Mouse (Mus musculus): ENCODE data around the gene Gm16368. TPM values are rescaled to one million over a fixed set of nuclear protein-coding genes. Genes with fewer than 3 reads are reported as not detected.
"Not testable (repeated sequence)": the region's sequence is repeated elsewhere in the genome, so short reads cannot be mapped to it uniquely, and the experiment has no call there.

Gene Gm16368
- not detected in 2 replicates for polyA plus RNA-seq (2014; fragmentation: Nextera tagmentation; extraction: Ambion mirVana)

DNA sequence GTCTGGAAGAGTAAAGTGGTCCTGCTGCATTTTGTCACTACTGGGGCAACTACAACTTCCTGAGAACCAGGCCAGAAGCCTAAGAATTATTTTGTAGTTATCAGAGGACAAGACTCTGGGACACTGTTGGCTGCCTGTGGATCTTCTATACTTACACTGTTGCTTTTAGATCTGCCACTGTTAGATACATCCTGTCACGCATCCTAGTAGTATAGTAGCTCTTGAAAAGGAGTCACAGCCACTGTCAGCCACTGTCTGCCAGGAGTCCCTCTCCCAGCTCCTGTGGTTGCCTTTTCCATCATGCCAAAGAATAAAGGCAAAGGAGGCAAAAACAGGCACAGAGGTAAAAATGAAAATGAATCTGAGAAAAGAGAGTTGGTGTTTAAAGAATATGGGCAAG, at the start of gene Gm16368:
Gm16368 (plus strand) TSS at position 301 of the 400 bp plus-strand sequence.
- not testable (repeated sequence) for H3K4me2 ChIP-seq (ENCODE audit: low read length); H3K27ac ChIP-seq (ENCODE audit: low read depth, low read length); H3K9ac ChIP-seq (ENCODE audit: low read length); H3K4me3 ChIP-seq (ENCODE audit: low read depth, low read length); H3K36me3 ChIP-seq (ENCODE audit: control insufficient read depth, insufficient read depth, low read length); ATAC-seq; H3K4me1 ChIP-seq (ENCODE audit: control insufficient read depth, insufficient read depth, low read length); H3K9me3 ChIP-seq (replicated peaks; ENCODE audit: control insufficient read depth, low read length); DNase-seq (ENCODE audit: low spot score); H3K27me3 ChIP-seq (replicated peaks; ENCODE audit: control insufficient read depth, insufficient read depth, low read length)
- WGBS: 73% methylated on average over 1 of the region's 1 CpGs

DNA sequence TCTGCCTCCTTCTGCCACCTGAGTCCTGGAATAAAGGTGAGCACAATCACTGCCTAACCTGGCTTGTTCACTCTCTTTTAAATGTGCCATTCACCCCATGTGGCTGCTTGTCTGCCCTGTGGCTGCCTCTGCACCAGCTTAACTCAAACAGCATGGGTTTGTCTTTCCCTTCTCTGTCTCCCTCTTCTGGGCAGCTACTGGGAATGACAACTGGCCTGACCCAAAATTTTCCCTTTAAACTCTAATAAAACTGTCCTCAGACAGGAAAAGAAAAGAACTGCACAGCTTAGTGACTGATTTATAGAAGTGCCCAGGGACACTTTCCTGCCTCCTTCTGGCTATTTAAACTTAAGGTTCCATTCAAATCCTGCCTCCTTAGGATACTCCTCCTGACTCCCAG, 44.4 kb upstream of the Gm16368 start:
- not testable (repeated sequence) for H3K4me2 ChIP-seq (ENCODE audit: low read length); H3K4me3 ChIP-seq (ENCODE audit: low read depth, low read length); ATAC-seq; H3K27ac ChIP-seq (ENCODE audit: low read depth, low read length); H3K36me3 ChIP-seq (ENCODE audit: control insufficient read depth, insufficient read depth, low read length); H3K9ac ChIP-seq (ENCODE audit: low read length); H3K27me3 ChIP-seq (replicated peaks; ENCODE audit: control insufficient read depth, insufficient read depth, low read length); H3K4me1 ChIP-seq (ENCODE audit: control insufficient read depth, insufficient read depth, low read length); DNase-seq (ENCODE audit: low spot score); H3K9me3 ChIP-seq (replicated peaks; ENCODE audit: control insufficient read depth, low read length)

DNA sequence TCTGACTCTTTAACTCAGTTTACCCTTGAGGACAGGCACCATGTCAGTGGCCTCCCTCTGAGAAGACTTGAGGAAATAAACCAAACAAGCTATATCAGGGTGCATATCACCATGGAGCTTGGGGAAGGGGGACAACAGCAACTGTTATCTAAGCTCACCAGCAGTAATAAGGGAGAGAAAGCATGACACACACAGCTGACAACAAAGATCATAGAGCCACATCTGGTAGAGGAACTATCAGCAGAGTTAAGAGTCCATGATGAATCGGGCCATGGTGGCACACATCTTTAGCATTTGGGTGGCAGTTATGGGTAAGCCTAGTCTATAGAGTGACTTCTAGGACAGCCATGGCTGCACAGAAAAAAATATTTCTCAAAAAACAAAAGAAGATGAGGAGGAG, 43.8 kb upstream of the Gm16368 start:
- not testable (repeated sequence) for ATAC-seq; H3K4me1 ChIP-seq (ENCODE audit: control insufficient read depth, insufficient read depth, low read length); H3K36me3 ChIP-seq (ENCODE audit: control insufficient read depth, insufficient read depth, low read length); DNase-seq (ENCODE audit: low spot score); H3K27ac ChIP-seq (ENCODE audit: low read depth, low read length); H3K4me3 ChIP-seq (ENCODE audit: low read depth, low read length); H3K9me3 ChIP-seq (replicated peaks; ENCODE audit: control insufficient read depth, low read length); H3K4me2 ChIP-seq (ENCODE audit: low read length); H3K9ac ChIP-seq (ENCODE audit: low read length); H3K27me3 ChIP-seq (replicated peaks; ENCODE audit: control insufficient read depth, insufficient read depth, low read length)
- 96% methylated on average over 1 of the region's 1 CpGs for WGBS

GRCm38 (mm10) chr12:88045226-88045625, 38.3 kb upstream of the Gm16368 start:
- not testable (repeated sequence) for H3K27ac ChIP-seq (ENCODE audit: low read depth, low read length); H3K9me3 ChIP-seq (replicated peaks; ENCODE audit: control insufficient read depth, low read length); ATAC-seq; H3K9ac ChIP-seq (ENCODE audit: low read length); H3K27me3 ChIP-seq (replicated peaks; ENCODE audit: control insufficient read depth, insufficient read depth, low read length); DNase-seq (ENCODE audit: low spot score); H3K36me3 ChIP-seq (ENCODE audit: control insufficient read depth, insufficient read depth, low read length); H3K4me1 ChIP-seq (ENCODE audit: control insufficient read depth, insufficient read depth, low read length); H3K4me3 ChIP-seq (ENCODE audit: low read depth, low read length); H3K4me2 ChIP-seq (ENCODE audit: low read length)
- WGBS: 57% methylated on average over 1 of the region's 1 CpGs

Other genes with a start within 250 kb of the Gm16368 start
- not detected in 2 replicates for gene Gm2001, start 241.4 kb upstream of the Gm16368 start, polyA plus RNA-seq (2014; fragmentation: Nextera tagmentation; extraction: Ambion mirVana)
- not detected in 2 replicates for gene Gm2016, start 209.6 kb upstream of the Gm16368 start, polyA plus RNA-seq (2014; fragmentation: Nextera tagmentation; extraction: Ambion mirVana)
- not detected in 2 replicates for gene Gm2022, start 188.3 kb upstream of the Gm16368 start, polyA plus RNA-seq (2014; fragmentation: Nextera tagmentation; extraction: Ambion mirVana)
- gene Gm2035, start 163.8 kb upstream of the Gm16368 start, polyA plus RNA-seq (2014; fragmentation: Nextera tagmentation; extraction: Ambion mirVana): not detected in 2 replicates
- gene Gm2042, start 129.6 kb upstream of the Gm16368 start, polyA plus RNA-seq (2014; fragmentation: Nextera tagmentation; extraction: Ambion mirVana): not detected in 2 replicates
- gene Gm2075, start 71.8 kb upstream of the Gm16368 start, polyA plus RNA-seq (2014; fragmentation: Nextera tagmentation; extraction: Ambion mirVana): not detected in 2 replicates
- gene Gm6803, start 64.9 kb upstream of the Gm16368 start, polyA plus RNA-seq (2014; fragmentation: Nextera tagmentation; extraction: Ambion mirVana): not detected in 2 replicates
- gene Gm2056, start 56.7 kb upstream of the Gm16368 start, polyA plus RNA-seq (2014; fragmentation: Nextera tagmentation; extraction: Ambion mirVana): not detected in 2 replicates
- gene Gm10436, start 98.4 kb downstream of the Gm16368 start, polyA plus RNA-seq (2014; fragmentation: Nextera tagmentation; extraction: Ambion mirVana): not detected in 2 replicates
- gene Gm8332, start 166.4 kb downstream of the Gm16368 start, polyA plus RNA-seq (2014; fragmentation: Nextera tagmentation; extraction: Ambion mirVana): not detected in 2 replicates
- not detected in 2 replicates for gene Gm5662, start 190.8 kb downstream of the Gm16368 start, polyA plus RNA-seq (2014; fragmentation: Nextera tagmentation; extraction: Ambion mirVana)
- not detected in 2 replicates for gene Gm5039, start 240.3 kb downstream of the Gm16368 start, polyA plus RNA-seq (2014; fragmentation: Nextera tagmentation; extraction: Ambion mirVana)

Data from forebrain, embryonic 14.5 days (tissue).